Mouse (Mus musculus): ENCODE measurements around the gene Uap1.

Gene Uap1

GRCm38 (mm10) chr1:170174814-170175332, at the start of gene Uap1:
Uap1 (minus strand) TSS chr1:170174957.
- in situ Hi-C loops (cut with MboI, MseI), result loop anchor here (5.0 kb wide), 1 partner anchor 37 kb away; no protein-coding TSS in a partner anchor

- in situ Hi-C loops (cut with MboI, MseI), result no loop called here
Measured at GRCm38 (mm10) chr1:170223276-170223675, 48.5 kb upstream of the Uap1 start.

- in situ Hi-C loops (cut with MboI, MseI), result no loop called here
Measured at GRCm38 (mm10) chr1:170220351-170220750, 45.6 kb upstream of the Uap1 start.

GRCm38 (mm10) chr1:170218091-170218884, 43.5 kb upstream of the Uap1 start:
- in situ Hi-C loops (cut with MboI, MseI), result no loop called here

- in situ Hi-C loops (cut with MboI, MseI), result no loop called here
Measured at GRCm38 (mm10) chr1:170215590-170215989, 40.8 kb upstream of the Uap1 start.

GRCm38 (mm10) chr1:170214757-170215522, 40.2 kb upstream of the Uap1 start, which contains the start of gene Uhmk1:
Uhmk1 (minus strand) TSS chr1:170215397.
- in situ Hi-C loops (cut with MboI, MseI), result loop anchor here (5.0 kb wide), 1 partner anchor 38 kb away; no protein-coding TSS in a partner anchor

GRCm38 (mm10) chr1:170214383-170214756, 39.6 kb upstream of the Uap1 start:
- in situ Hi-C loops (cut with MboI, MseI), result loop anchor here (5.0 kb wide), 1 partner anchor 37 kb away; no protein-coding TSS in a partner anchor

GRCm38 (mm10) chr1:170213181-170213879, 38.6 kb upstream of the Uap1 start:
- in situ Hi-C loops (cut with MboI, MseI), result loop anchor here (5.0 kb wide), 1 partner anchor 36 kb away; no protein-coding TSS in a partner anchor

- in situ Hi-C loops (cut with MboI, MseI), result no loop called here
Measured at GRCm38 (mm10) chr1:170206395-170206794, 31.6 kb upstream of the Uap1 start.

GRCm38 (mm10) chr1:170200379-170200778, 25.6 kb upstream of the Uap1 start:
- in situ Hi-C loops (cut with MboI, MseI), result no loop called here

GRCm38 (mm10) chr1:170196211-170196610, 21.5 kb upstream of the Uap1 start:
- in situ Hi-C loops (cut with MboI, MseI), result no loop called here

GRCm38 (mm10) chr1:170191925-170192324, 17.2 kb upstream of the Uap1 start:
- in situ Hi-C loops (cut with MboI, MseI), result no loop called here

GRCm38 (mm10) chr1:170190225-170190624, 15.5 kb upstream of the Uap1 start:
- in situ Hi-C loops (cut with MboI, MseI), result no loop called here

GRCm38 (mm10) chr1:170188601-170189000, 13.8 kb upstream of the Uap1 start:
- in situ Hi-C loops (cut with MboI, MseI), result no loop called here

- in situ Hi-C loops (cut with MboI, MseI), result no loop called here
Measured at GRCm38 (mm10) chr1:170186531-170186930, 11.8 kb upstream of the Uap1 start.

GRCm38 (mm10) chr1:170185137-170185536, 10.4 kb upstream of the Uap1 start:
- in situ Hi-C loops (cut with MboI, MseI), result no loop called here

GRCm38 (mm10) chr1:170182706-170183105, 7.9 kb upstream of the Uap1 start:
- in situ Hi-C loops (cut with MboI, MseI), result no loop called here

- in situ Hi-C loops (cut with MboI, MseI), result loop anchor here (5.0 kb wide), 1 partner anchor 36 kb away; no protein-coding TSS in a partner anchor
Measured at GRCm38 (mm10) chr1:170176661-170177239, 2.0 kb upstream of the Uap1 start.

GRCm38 (mm10) chr1:170175848-170176247, 1.1 kb upstream of the Uap1 start:
- in situ Hi-C loops (cut with MboI, MseI), result loop anchor here (5.0 kb wide), 1 partner anchor 36 kb away; no protein-coding TSS in a partner anchor

GRCm38 (mm10) chr1:170173991-170174813, 555 bp downstream of the Uap1 start:
- in situ Hi-C loops (cut with MboI, MseI), result no loop called here
